Mouse (Mus musculus): ENCODE data around the gene Mybbp1a. TPM values are rescaled to one million over a fixed set of nuclear protein-coding genes. Genes with fewer than 3 reads are reported as not detected.

The Mybbp1a gene
- polyA plus RNA-seq, 1 experiment from 2014 or later: 136 TPM

- H3K9me3 ChIP-seq: no peaks in the 10 kb centered on the region
- peaks cover 9% of the 10 kb centered on the region for H3K4me1 ChIP-seq
- H3K4me3 ChIP-seq: no peak overlapping the region
- H3K36me3 ChIP-seq: 0 out of 2 replicates have a peak, but pooled peaks cover 10% of the 10 kb centered on the region
- ATAC-seq (ENCODE audit: low FRiP score, low read depth): no peak
- H3K27ac ChIP-seq (replicated peaks): no peak overlapping the region
- H3K27me3 ChIP-seq: no peaks in the 10 kb centered on the region; the same call in 1 of the 2 replicates
- WGBS: 73% methylated on average over 12 of the region's 12 CpGs
- H3K4me2 ChIP-seq (replicated peaks): no peak overlapping the region
- no peak overlapping the region for H3K9ac ChIP-seq (replicated peaks)
Observed at GRCm38 (mm10) chr11:72457995-72458496, 16.9 kb downstream of the Mybbp1a start.

- Histone ChIP-seq H3K27ac (replicated peaks) (no peak overlapping the region), H3K9ac (replicated peaks) (no peak overlapping the region), H3K27me3 (no peaks in the 10 kb centered on the region; the same call in 1 of the 2 replicates), H3K4me1 (peaks cover 9% of the 10 kb centered on the region), H3K36me3 (0 out of 2 replicates have a peak, but pooled peaks cover 12% of the 10 kb centered on the region), H3K4me3 (no peak overlapping the region), H3K4me2 (replicated peaks) (no peak overlapping the region), H3K9me3 (no peaks in the 10 kb centered on the region)
- no peak for ATAC-seq (ENCODE audit: low FRiP score, low read depth)
- 86% methylated on average over 3 of the region's 3 CpGs for WGBS
Observed at GRCm38 (mm10) chr11:72458502-72458901, 17.3 kb downstream of the Mybbp1a start.

GRCm38 (mm10) chr11:72461500-72461981, 20.4 kb downstream of the Mybbp1a start:
- 65% methylated on average over 5 of the region's 5 CpGs for WGBS
- no peak for ATAC-seq (ENCODE audit: low FRiP score, low read depth)
- Histone ChIP-seq H3K4me2 (replicated peaks) (no peak overlapping the region), H3K27me3 (no peaks in the 10 kb centered on the region; the same call in 1 of the 2 replicates), H3K4me3 (no peak overlapping the region), H3K9ac (replicated peaks) (no peak overlapping the region), H3K27ac (replicated peaks) (0 out of 2 replicates have a peak overlapping the region, but pooled peaks have one; percentile 15), H3K4me1 (0 out of 2 replicates have a peak, but pooled peaks cover 14% of the 10 kb centered on the region), H3K36me3 (0 out of 2 replicates have a peak, but pooled peaks cover 6% of the 10 kb centered on the region), H3K9me3 (no peaks in the 10 kb centered on the region)

GRCm38 (mm10) chr11:72464821-72465220, 23.7 kb downstream of the Mybbp1a start:
- no peak for ATAC-seq (ENCODE audit: low FRiP score, low read depth)
- no peak overlapping the region for H3K4me3 ChIP-seq
- no peaks in the 10 kb centered on the region for H3K27me3 ChIP-seq
- 49% methylated on average over 3 of the region's 3 CpGs for WGBS
- no peak overlapping the region for H3K9ac ChIP-seq (replicated peaks)
- H3K27ac ChIP-seq (replicated peaks): no peak overlapping the region
- no peaks in the 10 kb centered on the region for H3K9me3 ChIP-seq
- 0 out of 2 replicates have a peak, but pooled peaks cover 4% of the 10 kb centered on the region for H3K36me3 ChIP-seq
- H3K4me2 ChIP-seq (replicated peaks): no peak overlapping the region
- H3K4me1 ChIP-seq: peaks cover 36% of the 10 kb centered on the region

GRCm38 (mm10) chr11:72465978-72466693, 25.0 kb downstream of the Mybbp1a start:
- no peak overlapping the region for H3K27ac ChIP-seq (replicated peaks)
- H3K9me3 ChIP-seq: no peaks in the 10 kb centered on the region
- no peak overlapping the region for H3K4me3 ChIP-seq
- H3K27me3 ChIP-seq: no peaks in the 10 kb centered on the region
- H3K36me3 ChIP-seq: 0 out of 2 replicates have a peak, but pooled peaks cover 4% of the 10 kb centered on the region
- no peak overlapping the region for H3K9ac ChIP-seq (replicated peaks)
- no peak overlapping the region for H3K4me2 ChIP-seq (replicated peaks)
- peaks cover 37% of the 10 kb centered on the region for H3K4me1 ChIP-seq
- no peak for ATAC-seq (ENCODE audit: low FRiP score, low read depth)
- 69% methylated on average over 11 of the region's 11 CpGs for WGBS

GRCm38 (mm10) chr11:72466694-72467507, 25.7 kb downstream of the Mybbp1a start:
- Histone ChIP-seq H3K4me3 (no peak overlapping the region), H3K9ac (replicated peaks) (no peak overlapping the region), H3K27me3 (no peaks in the 10 kb centered on the region), H3K4me2 (replicated peaks) (no peak overlapping the region), H3K9me3 (no peaks in the 10 kb centered on the region), H3K4me1 (peaks cover 37% of the 10 kb centered on the region), H3K27ac (replicated peaks) (peak overlapping the region; percentile 54; the same call in 1 of the 2 replicates), H3K36me3 (0 out of 2 replicates have a peak, but pooled peaks cover 4% of the 10 kb centered on the region)
- ATAC-seq (ENCODE audit: low FRiP score, low read depth): no peak
- WGBS: 62% methylated on average over 11 of the region's 11 CpGs

- Histone ChIP-seq H3K27ac (replicated peaks) (no peak overlapping the region), H3K9me3 (no peaks in the 10 kb centered on the region), H3K9ac (replicated peaks) (no peak overlapping the region), H3K4me1 (peaks cover 37% of the 10 kb centered on the region), H3K4me2 (replicated peaks) (no peak overlapping the region), H3K4me3 (no peak overlapping the region), H3K36me3 (0 out of 2 replicates have a peak, but pooled peaks cover under 1% of the 10 kb centered on the region), H3K27me3 (no peaks in the 10 kb centered on the region)
- no peak for ATAC-seq (ENCODE audit: low FRiP score, low read depth)
- 77% methylated on average over 5 of the region's 5 CpGs for whole genome bisulfite sequencing
Observed at GRCm38 (mm10) chr11:72468525-72468924, 27.4 kb downstream of the Mybbp1a start.

GRCm38 (mm10) chr11:72469217-72469616, 28.1 kb downstream of the Mybbp1a start:
- no peak overlapping the region for H3K27ac ChIP-seq (replicated peaks)

GRCm38 (mm10) chr11:72470004-72470403, 28.8 kb downstream of the Mybbp1a start:
- 0 out of 2 replicates have a peak, but pooled peaks cover 4% of the 10 kb centered on the region for H3K36me3 ChIP-seq
- WGBS: 71% methylated on average over 4 of the region's 4 CpGs
- H3K4me1 ChIP-seq: peaks cover 33% of the 10 kb centered on the region
- H3K9me3 ChIP-seq: no peaks in the 10 kb centered on the region
- no peak overlapping the region for H3K4me2 ChIP-seq (replicated peaks)
- no peak overlapping the region for H3K27ac ChIP-seq (replicated peaks)
- no peaks in the 10 kb centered on the region for H3K27me3 ChIP-seq
- H3K9ac ChIP-seq (replicated peaks): no peak overlapping the region
- no peak for ATAC-seq (ENCODE audit: low FRiP score, low read depth)
- no peak overlapping the region for H3K4me3 ChIP-seq

More at GRCm38 (mm10) chr11:72469217-72469616, 28.1 kb downstream of the Mybbp1a start:
- H3K36me3 ChIP-seq: 0 out of 2 replicates have a peak, but pooled peaks cover 4% of the 10 kb centered on the region
- 0 out of 2 replicates have a peak, but pooled peaks have one; percentile 34 for ATAC-seq (ENCODE audit: low FRiP score, low read depth)
- no peaks in the 10 kb centered on the region for H3K27me3 ChIP-seq
- no peak overlapping the region for H3K4me3 ChIP-seq
- WGBS: 28% methylated on average over 5 of the region's 5 CpGs
- H3K9me3 ChIP-seq: no peaks in the 10 kb centered on the region
- H3K4me2 ChIP-seq (replicated peaks): no peak overlapping the region
- no peak overlapping the region for H3K9ac ChIP-seq (replicated peaks)
- H3K4me1 ChIP-seq: peaks cover 37% of the 10 kb centered on the region

GRCm38 (mm10) chr11:72471381-72471780, 30.2 kb downstream of the Mybbp1a start:
- no peak overlapping the region for H3K4me2 ChIP-seq (replicated peaks)
- H3K27ac ChIP-seq (replicated peaks): no peak overlapping the region
- WGBS: 86% methylated on average over 6 of the region's 6 CpGs
- no peak for ATAC-seq (ENCODE audit: low FRiP score, low read depth)
- H3K4me3 ChIP-seq: no peak overlapping the region
- no peak overlapping the region for H3K9ac ChIP-seq (replicated peaks)
- peaks cover 24% of the 10 kb centered on the region for H3K4me1 ChIP-seq
- 0 out of 2 replicates have a peak, but pooled peaks cover 4% of the 10 kb centered on the region for H3K36me3 ChIP-seq
- no peaks in the 10 kb centered on the region for H3K9me3 ChIP-seq
- H3K27me3 ChIP-seq: no peaks in the 10 kb centered on the region

- ATAC-seq (ENCODE audit: low FRiP score, low read depth): no peak
- no peaks in the 10 kb centered on the region for H3K27me3 ChIP-seq
- WGBS: 92% methylated on average over 4 of the region's 4 CpGs
- no peak overlapping the region for H3K4me2 ChIP-seq (replicated peaks)
- no peaks in the 10 kb centered on the region for H3K9me3 ChIP-seq
- no peak overlapping the region for H3K27ac ChIP-seq (replicated peaks)
- H3K4me1 ChIP-seq: peaks cover 19% of the 10 kb centered on the region
- no peak overlapping the region for H3K4me3 ChIP-seq
- H3K9ac ChIP-seq (replicated peaks): no peak overlapping the region
- H3K36me3 ChIP-seq: 0 out of 2 replicates have a peak, but pooled peaks cover 4% of the 10 kb centered on the region
Observed at GRCm38 (mm10) chr11:72473540-72473939, 32.4 kb downstream of the Mybbp1a start.
